In the genomic region with DNA sequence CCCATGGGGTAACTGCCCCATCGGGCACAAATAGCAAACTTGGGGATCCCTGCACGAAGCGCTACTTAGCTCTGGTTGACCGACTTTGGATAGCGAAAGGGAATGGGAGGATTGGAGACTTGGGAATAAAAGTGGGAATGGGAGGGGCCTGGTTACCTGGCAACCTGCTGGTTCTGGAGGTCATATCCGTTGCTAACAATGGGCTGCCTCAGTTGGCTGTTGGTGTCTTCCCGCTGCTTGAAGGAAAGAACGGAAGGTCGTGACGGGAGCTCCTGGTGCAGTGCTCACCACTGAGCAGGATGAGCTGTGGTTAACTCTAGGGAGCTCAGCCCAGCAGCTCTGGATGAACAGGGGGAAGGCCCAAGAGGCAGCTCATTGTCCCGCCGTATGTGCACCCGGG, we compare ENCODE assay signal across 12 mouse cellular contexts.
DNase-seq lines count a peak whose midpoint lies in the region; ATAC-seq lines count a peak whose summit lies in the region.
"Had no signal": no experiment of that assay in that cellular context is flagged by ENCODE, and none has a peak within 500 bp of the region (broad histone marks: within the 10 kb centered on the region; RNA-seq: fewer than 3 reads in every experiment).

No protein-coding gene starts in this region.

- H3K27ac ChIP-seq in forebrain, embryonic 10.5 days, result peak overlapping the region; percentile 62; the same call in 1 of the 2 replicates
- no peak overlapping the region for H3K27ac ChIP-seq in forebrain, embryonic 16.5 days (ENCODE audit: low read length)
- no peak overlapping the region; the same call in 1 of the 2 replicates for H3K27ac ChIP-seq in midbrain, embryonic 11.5 days (ENCODE audit: low read depth, low read length)
- H3K27ac ChIP-seq in midbrain, embryonic 16.5 days (ENCODE audit: low read length), result no peak overlapping the region
- peak overlapping the region; percentile 53 for H3K27ac ChIP-seq in forebrain, embryonic 12.5 days
- H3K27ac ChIP-seq in midbrain, embryonic 14.5 days (replicated peaks; ENCODE audit: low read depth, low read length), result no peak overlapping the region
- H3K27ac ChIP-seq: kidney, embryonic 15.5 days; liver, embryonic 14.5 days had no signal

- peaks cover 95% of the 10 kb centered on the region for H3K36me3 ChIP-seq in forebrain, embryonic 10.5 days (replicated peaks)
- peaks cover 9% of the 10 kb centered on the region for H3K36me3 ChIP-seq in forebrain, embryonic 16.5 days (ENCODE audit: control insufficient read depth, insufficient read depth)
- H3K36me3 ChIP-seq in midbrain, embryonic 11.5 days (ENCODE audit: control insufficient read depth, insufficient read depth, low read length), result peaks cover 29% of the 10 kb centered on the region; the same call in 1 of the 2 replicates
- no peaks in the 10 kb centered on the region for H3K36me3 ChIP-seq in midbrain, embryonic 16.5 days (ENCODE audit: control insufficient read depth, insufficient read depth, low read length)
- H3K36me3 ChIP-seq in forebrain, embryonic 12.5 days (replicated peaks), result peaks cover 78% of the 10 kb centered on the region
- peaks cover 49% of the 10 kb centered on the region for H3K36me3 ChIP-seq in midbrain, embryonic 14.5 days (ENCODE audit: control insufficient read depth, insufficient read depth, low read length)

- no peaks in the 10 kb centered on the region for H3K9me3 ChIP-seq in forebrain, embryonic 10.5 days
- no peaks in the 10 kb centered on the region for H3K9me3 ChIP-seq in forebrain, embryonic 16.5 days (ENCODE audit: control insufficient read depth, low read length)
- no peaks in the 10 kb centered on the region for H3K9me3 ChIP-seq in midbrain, embryonic 11.5 days (ENCODE audit: control insufficient read depth, low read length)
- no peaks in the 10 kb centered on the region for H3K9me3 ChIP-seq in midbrain, embryonic 16.5 days (replicated peaks; ENCODE audit: control insufficient read depth, low read length, poor library complexity, severe bottlenecking)
- H3K9me3 ChIP-seq in forebrain, embryonic 12.5 days, result no peaks in the 10 kb centered on the region
- no peaks in the 10 kb centered on the region for H3K9me3 ChIP-seq in midbrain, embryonic 14.5 days (ENCODE audit: control insufficient read depth, low read length)
- H3K9me3 ChIP-seq: kidney, embryonic 15.5 days had no signal

- WGBS in forebrain, embryonic 10.5 days, result 78% methylated on average over 13 of the region's 13 CpGs
- WGBS in forebrain, embryonic 16.5 days, result 62% methylated on average over 13 of the region's 13 CpGs
- WGBS in midbrain, embryonic 11.5 days, result 64% methylated on average over 13 of the region's 13 CpGs
- WGBS in midbrain, embryonic 16.5 days, result 62% methylated on average over 13 of the region's 13 CpGs
- WGBS in forebrain, embryonic 12.5 days, result 81% methylated on average over 13 of the region's 13 CpGs
- WGBS in midbrain, embryonic 14.5 days, result 51% methylated on average over 13 of the region's 13 CpGs

- no peak overlapping the region for H3K4me2 ChIP-seq in forebrain, embryonic 16.5 days (ENCODE audit: low read length)
- H3K4me2 ChIP-seq in midbrain, embryonic 11.5 days, result no peak overlapping the region
- H3K4me2 ChIP-seq in midbrain, embryonic 16.5 days (ENCODE audit: low read length), result no peak overlapping the region
- no peak overlapping the region for H3K4me2 ChIP-seq in forebrain, embryonic 12.5 days
- H3K4me2 ChIP-seq in midbrain, embryonic 14.5 days (ENCODE audit: low read length), result no peak overlapping the region
- H3K4me2 ChIP-seq: kidney, embryonic 15.5 days had no signal

- no peak for DNase-seq in forebrain, embryonic 10.5 days (ENCODE audit: extremely low spot score, low spot score)
- DNase-seq in midbrain, embryonic 11.5 days (ENCODE audit: low spot score, missing footprints), result peak; percentile 81
- DNase-seq in midbrain, embryonic 14.5 days, result no peak
- DNase-seq: adrenal gland, postnatal 36 days; lung, postnatal 14 days had no signal

- peaks cover 5% of the 10 kb centered on the region for H3K27me3 ChIP-seq in forebrain, embryonic 10.5 days (ENCODE audit: poor library complexity, severe bottlenecking)
- no peaks in the 10 kb centered on the region for H3K27me3 ChIP-seq in forebrain, embryonic 16.5 days (replicated peaks; ENCODE audit: control insufficient read depth, insufficient read depth, low read length)
- no peaks in the 10 kb centered on the region for H3K27me3 ChIP-seq in midbrain, embryonic 11.5 days (ENCODE audit: control insufficient read depth, insufficient read depth, low read length)
- H3K27me3 ChIP-seq in midbrain, embryonic 16.5 days (ENCODE audit: control insufficient read depth, insufficient read depth, low read depth, low read length), result no peaks in the 10 kb centered on the region
- peaks cover 3% of the 10 kb centered on the region for H3K27me3 ChIP-seq in forebrain, embryonic 12.5 days
- H3K27me3 ChIP-seq in midbrain, embryonic 14.5 days (ENCODE audit: control insufficient read depth, insufficient read depth, low read length), result no peaks in the 10 kb centered on the region
- H3K27me3 ChIP-seq: kidney, embryonic 15.5 days had no signal

- H3K4me1 ChIP-seq in forebrain, embryonic 10.5 days, result peaks cover 24% of the 10 kb centered on the region
- H3K4me1 ChIP-seq in forebrain, embryonic 16.5 days (replicated peaks; ENCODE audit: control insufficient read depth, insufficient read depth, low read length), result peaks cover 8% of the 10 kb centered on the region
- H3K4me1 ChIP-seq in midbrain, embryonic 11.5 days (ENCODE audit: control insufficient read depth, insufficient read depth, low read length), result peaks cover 5% of the 10 kb centered on the region; the same call in 1 of the 2 replicates
- no peaks in the 10 kb centered on the region for H3K4me1 ChIP-seq in midbrain, embryonic 16.5 days (ENCODE audit: control insufficient read depth, insufficient read depth, low read length)
- peaks cover 22% of the 10 kb centered on the region for H3K4me1 ChIP-seq in forebrain, embryonic 12.5 days
- H3K4me1 ChIP-seq in midbrain, embryonic 14.5 days (ENCODE audit: control insufficient read depth, insufficient read depth, low read length), result 0 out of 2 replicates have a peak, but pooled peaks cover 3% of the 10 kb centered on the region

- H3K4me3 ChIP-seq in forebrain, embryonic 10.5 days, result no peak overlapping the region
- no peak overlapping the region for H3K4me3 ChIP-seq in forebrain, embryonic 16.5 days (replicated peaks; ENCODE audit: low read length)
- H3K4me3 ChIP-seq in midbrain, embryonic 11.5 days (ENCODE audit: low read depth, low read length), result no peak overlapping the region
- no peak overlapping the region for H3K4me3 ChIP-seq in midbrain, embryonic 16.5 days (ENCODE audit: low read depth, low read length)
- no peak overlapping the region for H3K4me3 ChIP-seq in forebrain, embryonic 12.5 days (replicated peaks)
- H3K4me3 ChIP-seq in midbrain, embryonic 14.5 days (replicated peaks; ENCODE audit: low read depth, low read length), result no peak overlapping the region
- H3K4me3 ChIP-seq: erythroblast, embryonic 14.5 days; kidney, embryonic 15.5 days had no signal

- H3K9ac ChIP-seq in forebrain, embryonic 16.5 days (replicated peaks; ENCODE audit: low read depth, low read length), result no peak overlapping the region
- no peak overlapping the region for H3K9ac ChIP-seq in midbrain, embryonic 11.5 days (ENCODE audit: low read length)
- H3K9ac ChIP-seq in midbrain, embryonic 16.5 days (ENCODE audit: low read depth, low read length), result no peak overlapping the region
- 0 out of 2 replicates have a peak overlapping the region, but pooled peaks have one; percentile 29 for H3K9ac ChIP-seq in forebrain, embryonic 12.5 days
- H3K9ac ChIP-seq in midbrain, embryonic 14.5 days (replicated peaks; ENCODE audit: low read length), result no peak overlapping the region
- H3K9ac ChIP-seq: kidney, embryonic 15.5 days; liver, embryonic 14.5 days had no signal

- ATAC-seq in forebrain, embryonic 16.5 days, result no peak
- no peak for ATAC-seq in midbrain, embryonic 11.5 days (ENCODE audit: low FRiP score)
- ATAC-seq in midbrain, embryonic 16.5 days, result no peak
- ATAC-seq in forebrain, embryonic 12.5 days (ENCODE audit: low FRiP score), result no peak
- ATAC-seq in midbrain, embryonic 14.5 days (ENCODE audit: low FRiP score, low TSS enrichment), result 0 out of 2 replicates have a peak, but pooled peaks have one; percentile 9
- ATAC-seq in frontal cortex, adult (ENCODE audit: low TSS enrichment), result no peak

Comparison
In these comparisons a context has a peak if more than half of its experiments do, and no peak if none do; other contexts are left out.
1. H3K27ac ChIP-seq: peak in forebrain, embryonic 10.5 days (single experiment) and forebrain, embryonic 12.5 days (single experiment); none in forebrain, embryonic 16.5 days (single experiment), midbrain, embryonic 11.5 days (single experiment), midbrain, embryonic 16.5 days (single experiment) and midbrain, embryonic 14.5 days (single experiment).